Mouse (Mus musculus) heart, postnatal 0 days (tissue): ENCODE measurements around the gene Cd9.

Experiments used
- CTCF ChIP-seq: IDR thresholded peaks from 2 replicates; pipeline ENCODE4 v1.5.1; 2016; ENCODE audit warnings: antibody characterized with exemption, control low read depth, low read depth
- EP300 ChIP-seq: IDR thresholded peaks from 2 replicates; pipeline ENCODE4 v1.6.1; 2016; ENCODE audit warnings: antibody characterized with exemption, low read depth

- TF ChIP-seq CTCF (no peak), EP300 (no peak)
Measured at GRCm38 (mm10) chr6:125436753-125437152, 57.8 kb downstream of the Cd9 start.
